Mouse (Mus musculus): ENCODE data around the gene Oas1d.
"Not testable (repeated sequence)": the region's sequence is repeated elsewhere in the genome, so short reads cannot be mapped to it uniquely, and the experiment has no call there.

Gene Oas1d

GRCm38 (mm10) chr5:120914204-120914603 lies at the start of gene Oas1d:
Oas1d (plus strand) TSS chr5:120914536.
- DNase-seq, result not testable (repeated sequence)

- DNase-seq, result peak; percentile 28
These were observed 48.9 kb upstream of the Oas1d start for GRCm38 (mm10) chr5:120865336-120865860.

GRCm38 (mm10) chr5:120869436-120870015 lies 44.8 kb upstream of the Oas1d start:
- DNase-seq, result no peak

GRCm38 (mm10) chr5:120870081-120870480 lies 44.3 kb upstream of the Oas1d start:
- no peak for DNase-seq

- no peak for DNase-seq
These were observed 43.6 kb upstream of the Oas1d start for GRCm38 (mm10) chr5:120870782-120871181.

- DNase-seq, result no peak
These were observed 42.9 kb upstream of the Oas1d start for GRCm38 (mm10) chr5:120871469-120871868.

- DNase-seq, result not testable (repeated sequence)
These were observed 37.5 kb upstream of the Oas1d start for GRCm38 (mm10) chr5:120876839-120877238.

GRCm38 (mm10) chr5:120877407-120877806 lies 36.9 kb upstream of the Oas1d start:
- not testable (repeated sequence) for DNase-seq

- not testable (repeated sequence) for DNase-seq
These were observed 35.5 kb upstream of the Oas1d start for GRCm38 (mm10) chr5:120878803-120879202.

- not testable (repeated sequence) for DNase-seq
These were observed 32.7 kb upstream of the Oas1d start for GRCm38 (mm10) chr5:120881681-120882080.

GRCm38 (mm10) chr5:120887413-120887812 lies 26.9 kb upstream of the Oas1d start, which contains the start of gene Oas1g:
Oas1g (minus strand) TSS chr5:120887613.
- DNase-seq, result not testable (repeated sequence)

GRCm38 (mm10) chr5:120887831-120888230 lies 26.5 kb upstream of the Oas1d start:
- DNase-seq, result no peak

- DNase-seq, result not testable (repeated sequence)
These were observed 26.0 kb upstream of the Oas1d start for GRCm38 (mm10) chr5:120888294-120888815.

- no peak for DNase-seq
These were observed 24.3 kb upstream of the Oas1d start for GRCm38 (mm10) chr5:120890026-120890425.

GRCm38 (mm10) chr5:120890991-120891390 lies 23.3 kb upstream of the Oas1d start:
- no peak for DNase-seq

GRCm38 (mm10) chr5:120891566-120892242 lies 22.6 kb upstream of the Oas1d start:
- not testable (repeated sequence) for DNase-seq

- no peak for DNase-seq
These were observed 22.1 kb upstream of the Oas1d start for GRCm38 (mm10) chr5:120892243-120892660.

GRCm38 (mm10) chr5:120893866-120894265 lies 20.5 kb upstream of the Oas1d start:
- not testable (repeated sequence) for DNase-seq

GRCm38 (mm10) chr5:120894692-120895091 lies 19.6 kb upstream of the Oas1d start:
- not testable (repeated sequence) for DNase-seq

- DNase-seq, result no peak
These were observed 19.0 kb upstream of the Oas1d start for GRCm38 (mm10) chr5:120895231-120895900.

- DNase-seq, result no peak
These were observed 16.0 kb upstream of the Oas1d start for GRCm38 (mm10) chr5:120898307-120898706.

GRCm38 (mm10) chr5:120898726-120899125 lies 15.6 kb upstream of the Oas1d start:
- DNase-seq, result no peak

GRCm38 (mm10) chr5:120900666-120901065 lies 13.7 kb upstream of the Oas1d start:
- DNase-seq, result no peak
